40 mouse cellular contexts compared by ENCODE assay signal in the genomic region with DNA sequence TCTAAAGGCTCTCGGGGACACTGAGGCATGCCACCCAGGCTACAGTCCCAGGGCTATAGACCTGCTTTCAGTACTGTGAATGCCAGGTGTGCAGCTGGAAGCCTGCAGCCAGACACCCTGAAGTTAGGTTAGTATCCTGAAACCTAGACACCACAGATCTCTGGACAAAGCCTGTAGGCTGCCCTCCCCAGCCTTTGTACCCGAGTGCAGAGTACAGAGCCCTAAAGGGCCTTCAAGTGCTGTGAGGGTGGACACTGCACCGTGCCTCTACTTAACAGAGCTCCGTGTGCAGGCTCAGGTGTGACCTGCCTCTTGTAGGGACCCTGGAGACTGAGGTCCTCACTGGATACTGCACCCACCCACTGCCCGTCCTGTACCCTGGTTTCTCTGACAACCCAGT. TPM values are rescaled to one million over a fixed set of nuclear protein-coding genes. Genes with fewer than 3 reads are reported as not detected.
DNase-seq lines count a peak whose midpoint lies in the region; ATAC-seq and TF ChIP-seq lines count a peak whose summit lies in the region.
"Had no signal": no experiment of that assay in that cellular context is flagged by ENCODE, and none has a peak within 500 bp of the region (broad histone marks: within the 10 kb centered on the region; RNA-seq: fewer than 3 reads in every experiment).

No protein-coding gene starts in this region.

- H3K4me2 ChIP-seq in hindbrain, postnatal 0 days (ENCODE audit: low read depth, low read length), result no peak overlapping the region
- H3K4me2 ChIP-seq in liver, embryonic 11.5 days, result no peak overlapping the region
- H3K4me2 ChIP-seq in kidney, embryonic 14.5 days (replicated peaks; ENCODE audit: low read depth, low read length), result no peak overlapping the region
- no peak overlapping the region for H3K4me2 ChIP-seq in limb, embryonic 13.5 days (replicated peaks)
- H3K4me2 ChIP-seq: forebrain, embryonic 13.5 days; heart, embryonic 11.5 days; hindbrain, embryonic 14.5 days had no signal

- H3K4me3 ChIP-seq in hindbrain, embryonic 10.5 days, result no peak overlapping the region
- no peak overlapping the region for H3K4me3 ChIP-seq in hindbrain, postnatal 0 days (ENCODE audit: low read length)
- H3K4me3 ChIP-seq in liver, adult 2 months (ENCODE audit: insufficient read depth, low read depth, low read length), result no peak overlapping the region
- no peak overlapping the region for H3K4me3 ChIP-seq in liver, embryonic 11.5 days (ENCODE audit: low read depth, low read length)
- H3K4me3 ChIP-seq in kidney, embryonic 14.5 days (ENCODE audit: low read length), result no peak overlapping the region
- no peak overlapping the region for H3K4me3 ChIP-seq in limb, embryonic 13.5 days
- H3K4me3 ChIP-seq: erythroblast, embryonic 14.5 days; forebrain, embryonic 13.5 days; left cerebral cortex, adult 2 months had no signal

- H3K9ac ChIP-seq in hindbrain, postnatal 0 days (replicated peaks; ENCODE audit: low read length), result no peak overlapping the region
- no peak overlapping the region for H3K9ac ChIP-seq in liver, adult 2 months (ENCODE audit: low read depth, low read length)
- no peak overlapping the region for H3K9ac ChIP-seq in liver, embryonic 11.5 days (ENCODE audit: low read depth, low read length)
- no peak overlapping the region for H3K9ac ChIP-seq in kidney, embryonic 14.5 days (ENCODE audit: low read depth, low read length)
- H3K9ac ChIP-seq in limb, embryonic 13.5 days, result no peak overlapping the region
- H3K9ac ChIP-seq: hindbrain, embryonic 14.5 days; liver, embryonic 14.5 days had no signal

- no peak for TF ChIP-seq CTCF in hindbrain, postnatal 0 days (IDR thresholded peaks at IDR 0.05; ENCODE audit: low read depth)
- no peak for TF ChIP-seq CTCF in liver, adult 2 months (IDR thresholded peaks at IDR 0.05; ENCODE audit: low read depth, low read length)

- H3K4me1 ChIP-seq in hindbrain, embryonic 10.5 days (replicated peaks), result peaks cover 38% of the 10 kb centered on the region
- H3K4me1 ChIP-seq in hindbrain, postnatal 0 days (ENCODE audit: insufficient read depth, low read length), result no peaks in the 10 kb centered on the region
- peaks cover 16% of the 10 kb centered on the region for H3K4me1 ChIP-seq in liver, adult 2 months (ENCODE audit: control insufficient read depth, insufficient read depth, low read length)
- H3K4me1 ChIP-seq in liver, embryonic 11.5 days (replicated peaks; ENCODE audit: control insufficient read depth, insufficient read depth, low read length), result peaks cover 13% of the 10 kb centered on the region
- H3K4me1 ChIP-seq in kidney, embryonic 14.5 days (ENCODE audit: control insufficient read depth, insufficient read depth, low read length), result peaks cover 4% of the 10 kb centered on the region; the same call in 1 of the 2 replicates
- peaks cover 10% of the 10 kb centered on the region; the same call in 1 of the 2 replicates for H3K4me1 ChIP-seq in limb, embryonic 13.5 days

- WGBS in hindbrain, embryonic 10.5 days, result 86% methylated on average over 5 of the region's 5 CpGs
- WGBS in hindbrain, postnatal 0 days, result 72% methylated on average over 5 of the region's 5 CpGs
- 64% methylated on average over 5 of the region's 5 CpGs for WGBS in liver, adult 2 months
- 81% methylated on average over 5 of the region's 5 CpGs for WGBS in liver, embryonic 11.5 days
- WGBS in kidney, embryonic 14.5 days, result 81% methylated on average over 5 of the region's 5 CpGs
- WGBS in limb, embryonic 13.5 days, result 85% methylated on average over 5 of the region's 5 CpGs

- DNase-seq in hindbrain, embryonic 10.5 days (ENCODE audit: low spot score), result no peak
- DNase-seq in hindbrain, postnatal 0 days (ENCODE audit: low spot score), result no peak
- peak; percentile 48 for DNase-seq in liver, adult 2 months (ENCODE audit: extremely low read depth, low read depth, low spot score)
- no peak for DNase-seq in liver, embryonic 11.5 days (ENCODE audit: low spot score)
- DNase-seq in B cell, adult 2 months, result no peak
- DNase-seq: adrenal gland, postnatal 25 days; cerebellum, adult 11-12 months; cerebellum, postnatal 10 days; gastrocnemius, postnatal 25 days; heart, adult 11 months; heart, postnatal 4 days; lung, adult 2 months; lung, postnatal 14 days; right cerebral cortex, postnatal 4 days; thymus, adult 18-20 months; thymus, postnatal 25 days had no signal

- H3K36me3 ChIP-seq in hindbrain, embryonic 10.5 days, result no peaks in the 10 kb centered on the region
- no peaks in the 10 kb centered on the region for H3K36me3 ChIP-seq in hindbrain, postnatal 0 days (ENCODE audit: insufficient read depth, low read length)
- H3K36me3 ChIP-seq in liver, adult 2 months (ENCODE audit: control insufficient read depth, insufficient read depth, low read length), result no peaks in the 10 kb centered on the region
- H3K36me3 ChIP-seq in liver, embryonic 11.5 days (ENCODE audit: control insufficient read depth, insufficient read depth, low read length), result no peaks in the 10 kb centered on the region
- no peaks in the 10 kb centered on the region for H3K36me3 ChIP-seq in kidney, embryonic 14.5 days (ENCODE audit: control insufficient read depth, insufficient read depth, low read length)
- H3K36me3 ChIP-seq in limb, embryonic 13.5 days, result no peaks in the 10 kb centered on the region

- peak overlapping the region; percentile 74 for H3K27ac ChIP-seq in hindbrain, embryonic 10.5 days
- no peak overlapping the region for H3K27ac ChIP-seq in hindbrain, postnatal 0 days
- no peak overlapping the region for H3K27ac ChIP-seq in liver, adult 2 months (replicated peaks; ENCODE audit: insufficient read depth, low read depth, low read length)
- no peak overlapping the region for H3K27ac ChIP-seq in liver, embryonic 11.5 days (ENCODE audit: low read depth, low read length)
- no peak overlapping the region for H3K27ac ChIP-seq in kidney, embryonic 14.5 days (ENCODE audit: low read depth, low read length)
- H3K27ac ChIP-seq in limb, embryonic 13.5 days, result no peak overlapping the region
- H3K27ac ChIP-seq: forebrain, embryonic 13.5 days; hindbrain, embryonic 14.5 days; left cerebral cortex, adult 2 months; liver, embryonic 14.5 days; stomach, postnatal 0 days had no signal

- no peaks in the 10 kb centered on the region; the same call in 1 of the 2 replicates for H3K27me3 ChIP-seq in hindbrain, embryonic 10.5 days (ENCODE audit: insufficient read depth, poor library complexity, severe bottlenecking)
- H3K27me3 ChIP-seq in hindbrain, postnatal 0 days (ENCODE audit: insufficient read depth, low read length), result no peaks in the 10 kb centered on the region
- no peaks in the 10 kb centered on the region for H3K27me3 ChIP-seq in liver, adult 2 months (ENCODE audit: control insufficient read depth, insufficient read depth, low read length)
- 0 out of 2 replicates have a peak, but pooled peaks cover 2% of the 10 kb centered on the region for H3K27me3 ChIP-seq in liver, embryonic 11.5 days (replicated peaks; ENCODE audit: control insufficient read depth, insufficient read depth, low read length)
- no peaks in the 10 kb centered on the region for H3K27me3 ChIP-seq in kidney, embryonic 14.5 days (ENCODE audit: control insufficient read depth, insufficient read depth, low read length)
- no peaks in the 10 kb centered on the region for H3K27me3 ChIP-seq in limb, embryonic 13.5 days
- H3K27me3 ChIP-seq: forebrain, embryonic 13.5 days had no signal

- no peaks in the 10 kb centered on the region for H3K9me3 ChIP-seq in hindbrain, embryonic 10.5 days
- H3K9me3 ChIP-seq in hindbrain, postnatal 0 days (ENCODE audit: low read length), result no peaks in the 10 kb centered on the region
- H3K9me3 ChIP-seq in liver, embryonic 11.5 days (ENCODE audit: control insufficient read depth, low read length), result no peaks in the 10 kb centered on the region
- H3K9me3 ChIP-seq in kidney, embryonic 14.5 days (ENCODE audit: control insufficient read depth, low read length), result no peaks in the 10 kb centered on the region
- H3K9me3 ChIP-seq in limb, embryonic 13.5 days, result no peaks in the 10 kb centered on the region
- H3K9me3 ChIP-seq: forebrain, embryonic 13.5 days had no signal

- no peak for ATAC-seq in hindbrain, postnatal 0 days
- no peak for ATAC-seq in liver, embryonic 11.5 days (replicated peaks; ENCODE audit: low FRiP score)
- ATAC-seq in kidney, embryonic 14.5 days (ENCODE audit: low FRiP score, low TSS enrichment), result 0 out of 2 replicates have a peak, but pooled peaks have one; percentile 9
- 0 out of 2 replicates have a peak, but pooled peaks have one; percentile 14 for ATAC-seq in limb, embryonic 13.5 days (ENCODE audit: low FRiP score, low read depth)
- ATAC-seq: forebrain, embryonic 13.5 days; inflammation-experienced regulatory T-cells, adult 6 months; midbrain, embryonic 16.5 days had no signal

- TF ChIP-seq POLR2A in liver, adult 2 months (IDR thresholded peaks at IDR 0.05; ENCODE audit: extremely low read depth, insufficient read depth, low read length), result no peak

- H3K79me2 ChIP-seq in liver, adult 2 months (ENCODE audit: control insufficient read depth, insufficient read depth, low read length), result no peaks in the 10 kb centered on the region

RNA-seq across cellular contexts. Expression of gene Egfl7, which starts 19.3 kb away (rescaled TPM):
- polyA plus RNA-seq in hindbrain, embryonic 10.5 days (2016; fragmentation: Nextera tagmentation; extraction: Ambion mirVana), result 78.3 and 101 TPM in 2 replicates
- 70.4 and 79.5 TPM in 2 replicates for total RNA-seq in hindbrain, postnatal 0 days (2014; rRNA removed)
- polyA plus RNA-seq in hindbrain, postnatal 0 days (2015; fragmentation: Nextera tagmentation; extraction: Ambion mirVana), result 74.8 and 76.5 TPM in 2 replicates
- 58.6 and 67.0 TPM in 2 replicates for total RNA-seq in liver, adult 2 months (2014; rRNA removed)
- polyA plus RNA-seq in liver, adult 2 months (2012; rRNA removed), result 60.7 and 90.0 TPM in 2 replicates
- 161 and 181 TPM in 2 replicates for polyA plus RNA-seq in liver, embryonic 11.5 days (2014; fragmentation: Nextera tagmentation; extraction: Ambion mirVana)
- 172 and 194 TPM in 2 replicates for polyA plus RNA-seq in kidney, embryonic 14.5 days (2014; fragmentation: Nextera tagmentation; extraction: Ambion mirVana)
- polyA plus RNA-seq in limb, embryonic 13.5 days (2015; fragmentation: Nextera tagmentation; extraction: Ambion mirVana), result 103 and 105 TPM in 2 replicates

RNA-seq across cellular contexts. Expression of gene Gm20532, which starts 25.9 kb away (rescaled TPM):
- polyA plus RNA-seq in hindbrain, embryonic 10.5 days (2016; fragmentation: Nextera tagmentation; extraction: Ambion mirVana), result not detected in 2 replicates
- total RNA-seq in hindbrain, postnatal 0 days (2014; rRNA removed), result not detected in 2 replicates
- polyA plus RNA-seq in hindbrain, postnatal 0 days (2015; fragmentation: Nextera tagmentation; extraction: Ambion mirVana), result not detected in 2 replicates
- not detected in 2 replicates for total RNA-seq in liver, adult 2 months (2014; rRNA removed)
- not detected in 2 replicates for polyA plus RNA-seq in liver, adult 2 months (2012; rRNA removed)
- not detected in 2 replicates for polyA plus RNA-seq in liver, embryonic 11.5 days (2014; fragmentation: Nextera tagmentation; extraction: Ambion mirVana)
- polyA plus RNA-seq in kidney, embryonic 14.5 days (2014; fragmentation: Nextera tagmentation; extraction: Ambion mirVana), result not detected in 2 replicates
- polyA plus RNA-seq in limb, embryonic 13.5 days (2015; fragmentation: Nextera tagmentation; extraction: Ambion mirVana), result not detected in 2 replicates
- total RNA-seq: adrenal gland, adult 18-20 months; adrenal gland, postnatal 25 days; common myeloid progenitor, adult 5-6 weeks; gastrocnemius, adult 18-20 months; gastrocnemius, postnatal 25 days; heart, postnatal 4 days; layer of hippocampus, postnatal 10 days; left cerebral cortex, adult 2 months; left cerebral cortex, postnatal 25 days; neutrophil, adult 5-6 weeks had no signal
- polyA plus RNA-seq: embryonic facial prominence, embryonic 14.5 days; erythroblast, embryonic 14.5 days; forebrain, embryonic 13.5 days; frontal cortex, adult 2 months; heart, embryonic 11.5 days; heart, postnatal 0 days; hindbrain, embryonic 14.5 days; inflammation-experienced regulatory T-cells, adult 6 months; large intestine, adult 2 months; limb, embryonic 14.5 days; liver, embryonic 14.5 days; lung, adult 2 months; midbrain, embryonic 16.5 days; neural tube, embryonic 11.5 days; spleen, adult 2 months; stomach, postnatal 0 days had no signal

RNA-seq across cellular contexts. Expression of gene Agpat2, which starts 43.7 kb away (rescaled TPM):
- polyA plus RNA-seq in hindbrain, embryonic 10.5 days (2016; fragmentation: Nextera tagmentation; extraction: Ambion mirVana), result 12.3 and 13.5 TPM in 2 replicates
- 12.2 and 13.9 TPM in 2 replicates for total RNA-seq in hindbrain, postnatal 0 days (2014; rRNA removed)
- polyA plus RNA-seq in hindbrain, postnatal 0 days (2015; fragmentation: Nextera tagmentation; extraction: Ambion mirVana), result 6.2 and 8.2 TPM in 2 replicates
- 116 and 153 TPM in 2 replicates for total RNA-seq in liver, adult 2 months (2014; rRNA removed)
- 421 and 511 TPM in 2 replicates for polyA plus RNA-seq in liver, adult 2 months (2012; rRNA removed)
- polyA plus RNA-seq in liver, embryonic 11.5 days (2014; fragmentation: Nextera tagmentation; extraction: Ambion mirVana), result 36.1 and 40.1 TPM in 2 replicates
- polyA plus RNA-seq in kidney, embryonic 14.5 days (2014; fragmentation: Nextera tagmentation; extraction: Ambion mirVana), result 30.0 and 41.4 TPM in 2 replicates
- 23.1 and 24.6 TPM in 2 replicates for polyA plus RNA-seq in limb, embryonic 13.5 days (2015; fragmentation: Nextera tagmentation; extraction: Ambion mirVana)

RNA-seq across cellular contexts. Expression of gene Notch1, which starts 44.0 kb away (rescaled TPM):
- 39.1 and 46.4 TPM in 2 replicates for polyA plus RNA-seq in hindbrain, embryonic 10.5 days (2016; fragmentation: Nextera tagmentation; extraction: Ambion mirVana)
- total RNA-seq in hindbrain, postnatal 0 days (2014; rRNA removed), result 75.2 and 75.9 TPM in 2 replicates
- 9.2 and 10.0 TPM in 2 replicates for polyA plus RNA-seq in hindbrain, postnatal 0 days (2015; fragmentation: Nextera tagmentation; extraction: Ambion mirVana)
- total RNA-seq in liver, adult 2 months (2014; rRNA removed), result 6.2 and 13.8 TPM in 2 replicates
- 9.1 and 9.7 TPM in 2 replicates for polyA plus RNA-seq in liver, adult 2 months (2012; rRNA removed)
- polyA plus RNA-seq in liver, embryonic 11.5 days (2014; fragmentation: Nextera tagmentation; extraction: Ambion mirVana), result 7.1 and 10.5 TPM in 2 replicates
- 33.4 and 45.1 TPM in 2 replicates for polyA plus RNA-seq in kidney, embryonic 14.5 days (2014; fragmentation: Nextera tagmentation; extraction: Ambion mirVana)
- 13.7 and 15.5 TPM in 2 replicates for polyA plus RNA-seq in limb, embryonic 13.5 days (2015; fragmentation: Nextera tagmentation; extraction: Ambion mirVana)

Comparison
In these comparisons a context has a peak if more than half of its experiments do, and no peak if none do; other contexts are left out.
1. ATAC-seq: peak in kidney, embryonic 14.5 days (single experiment) and limb, embryonic 13.5 days (single experiment); none in hindbrain, postnatal 0 days (single experiment) and liver, embryonic 11.5 days (single experiment).